Mouse (Mus musculus) neural tube, embryonic 15.5 days (tissue): ENCODE results near the gene Chrm1. TPM values are rescaled to one million over a fixed set of nuclear protein-coding genes. Genes with fewer than 3 reads are reported as not detected.
"Not testable (repeated sequence)": the region's sequence is repeated elsewhere in the genome, so short reads cannot be mapped to it uniquely, and the experiment has no call there.

Experiments used
- ATAC-seq: fragments of 200-750 bp; cut with Nextera tagmentation; 2 replicates; pipeline ENCODE4 v1.8.0; 2017; ENCODE audit warnings: mild to moderate bottlenecking, moderate TSS enrichment, moderate library complexity; ENCODE audit not compliant: low FRiP score
- H3K27ac ChIP-seq: fragments of 300-500 bp; sonication (generic); replicated peaks from 2 replicates; pipeline ENCODE4 v1.5.1; 2015; ENCODE audit warnings: mild to moderate bottlenecking, inconsistent platforms
- H3K27me3 ChIP-seq: fragments of 300-500 bp; sonication (generic); replicated peaks from 2 replicates; pipeline ENCODE4 v1.6.1; 2015; ENCODE audit warnings: inconsistent platforms
- H3K36me3 ChIP-seq: fragments of 300-500 bp; sonication (generic); 2 replicates; pipeline ENCODE4 v1.6.1; 2015; ENCODE audit warnings: inconsistent platforms
- H3K4me1 ChIP-seq: fragments of 300-500 bp; sonication (generic); 2 replicates; pipeline ENCODE4 v1.6.1; 2015; ENCODE audit warnings: inconsistent platforms
- H3K4me2 ChIP-seq: fragments of 300-500 bp; sonication (generic); 2 replicates; pipeline ENCODE4 v1.6.1; 2015; ENCODE audit warnings: inconsistent platforms, mild to moderate bottlenecking, moderate library complexity
- H3K4me3 ChIP-seq: fragments of 300-500 bp; sonication (generic); replicated peaks from 2 replicates; pipeline ENCODE4 v1.5.1; 2015; ENCODE audit warnings: mild to moderate bottlenecking, inconsistent platforms
- H3K9ac ChIP-seq: fragments of 300-500 bp; sonication (generic); replicated peaks from 2 replicates; pipeline ENCODE4 v1.6.1; 2015; ENCODE audit warnings: mild to moderate bottlenecking, inconsistent platforms
- H3K9me3 ChIP-seq: fragments of 300-500 bp; sonication (generic); replicated peaks from 2 replicates; pipeline ENCODE4 v1.6.1; 2016; ENCODE audit warnings: inconsistent platforms
- WGBS: fragments of 180-500 bp; shearing (Covaris S2); methylation state at CpG from one replicate; pipeline ENCODE4 v1.1.7; 2015; ENCODE audit warnings: mixed read lengths; 5-methylcytosine and 5-hydroxymethylcytosine counted together
- polyA plus RNA-seq: library from polyadenylated mRNA; unstranded; fragments of >200 nt; fragmentation: Nextera tagmentation; extraction: Ambion mirVana; gene quantifications from 2 replicates; pipeline ENCODE4 v1.2.1, GENCODE M21; 2015

Gene Chrm1
- polyA plus RNA-seq, 1 experiment from 2014 or later = 0.35 TPM

DNA sequence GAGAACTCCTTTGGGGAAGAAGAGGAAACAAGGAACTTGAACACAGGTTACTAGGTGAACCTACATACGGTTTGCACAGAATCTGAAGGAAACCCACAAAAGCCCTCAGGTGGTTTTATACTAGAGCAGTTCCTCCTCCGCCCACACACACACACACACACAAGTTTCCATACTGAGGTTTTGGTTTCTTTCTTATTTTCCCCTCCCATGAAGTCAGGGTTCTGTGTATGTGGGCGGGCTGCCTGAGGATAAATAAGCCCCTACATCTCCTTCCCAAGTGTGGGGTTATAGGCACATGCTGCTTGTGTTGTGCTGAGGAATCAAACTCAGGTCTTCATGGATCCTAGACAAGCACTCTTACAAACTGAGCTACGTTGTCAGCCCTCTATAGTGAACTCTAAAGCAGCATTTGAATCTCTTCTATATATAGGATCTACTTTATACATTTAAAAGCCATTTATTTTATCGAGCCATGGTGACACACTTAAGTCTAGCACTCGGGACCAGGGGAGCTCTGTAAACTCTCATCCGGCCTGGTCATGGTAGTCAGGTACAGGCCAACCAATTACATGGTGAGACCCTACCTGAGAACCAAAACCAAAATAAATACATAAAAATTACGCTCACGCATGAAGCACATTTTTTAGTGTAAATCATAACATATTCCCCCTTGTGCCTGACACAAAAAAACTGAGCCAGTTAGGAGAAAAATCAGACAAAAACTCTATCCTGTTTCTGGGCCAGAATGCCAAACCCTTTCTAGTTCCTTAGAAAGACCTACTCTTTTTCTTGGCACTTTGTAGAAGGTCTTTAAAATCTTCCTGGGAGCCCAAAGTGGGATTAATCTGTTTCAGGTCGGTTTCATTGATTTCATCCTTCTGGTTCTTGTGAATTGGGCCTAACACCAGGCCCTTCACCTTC lies 48.6 kb downstream of the Chrm1 start:
- Histone ChIP-seq H3K4me2 (peak overlapping the region; percentile 68), H3K9me3 (no peaks in the 10 kb centered on the region), H3K36me3 (peaks cover 46% of the 10 kb centered on the region), H3K4me1 (peaks cover 40% of the 10 kb centered on the region), H3K27me3 (no peaks in the 10 kb centered on the region), H3K9ac (peak overlapping the region; percentile 74), H3K4me3 (peak overlapping the region; percentile 72), H3K27ac (peak overlapping the region; percentile 90)
- ATAC-seq = no peak
- 70% methylated on average over 10 of the region's 10 CpGs for WGBS

DNA sequence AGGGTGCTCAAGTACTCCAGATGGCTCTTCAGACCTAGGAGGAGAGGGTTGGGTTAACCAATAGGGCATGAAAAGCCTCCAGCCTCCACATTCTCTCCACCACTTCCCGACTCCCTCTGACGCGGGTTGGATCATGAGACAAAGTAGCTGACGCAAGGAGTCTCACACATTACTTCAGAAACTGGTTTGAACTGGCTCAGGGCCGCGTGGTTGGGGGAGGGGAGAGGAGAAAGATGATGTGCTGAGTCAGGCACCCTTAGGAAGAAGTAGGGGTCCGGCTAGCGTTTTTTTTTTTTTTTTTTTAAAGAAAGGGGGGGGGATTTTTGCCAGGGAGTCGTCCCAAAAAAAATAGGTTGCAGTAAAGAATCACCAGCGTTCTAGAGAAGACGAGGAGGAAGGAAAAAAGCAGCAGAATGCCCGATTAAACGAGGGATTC lies 49.3 kb downstream of the Chrm1 start:
- no peaks in the 10 kb centered on the region for H3K27me3 ChIP-seq
- peaks cover 40% of the 10 kb centered on the region for H3K36me3 ChIP-seq

DNA sequence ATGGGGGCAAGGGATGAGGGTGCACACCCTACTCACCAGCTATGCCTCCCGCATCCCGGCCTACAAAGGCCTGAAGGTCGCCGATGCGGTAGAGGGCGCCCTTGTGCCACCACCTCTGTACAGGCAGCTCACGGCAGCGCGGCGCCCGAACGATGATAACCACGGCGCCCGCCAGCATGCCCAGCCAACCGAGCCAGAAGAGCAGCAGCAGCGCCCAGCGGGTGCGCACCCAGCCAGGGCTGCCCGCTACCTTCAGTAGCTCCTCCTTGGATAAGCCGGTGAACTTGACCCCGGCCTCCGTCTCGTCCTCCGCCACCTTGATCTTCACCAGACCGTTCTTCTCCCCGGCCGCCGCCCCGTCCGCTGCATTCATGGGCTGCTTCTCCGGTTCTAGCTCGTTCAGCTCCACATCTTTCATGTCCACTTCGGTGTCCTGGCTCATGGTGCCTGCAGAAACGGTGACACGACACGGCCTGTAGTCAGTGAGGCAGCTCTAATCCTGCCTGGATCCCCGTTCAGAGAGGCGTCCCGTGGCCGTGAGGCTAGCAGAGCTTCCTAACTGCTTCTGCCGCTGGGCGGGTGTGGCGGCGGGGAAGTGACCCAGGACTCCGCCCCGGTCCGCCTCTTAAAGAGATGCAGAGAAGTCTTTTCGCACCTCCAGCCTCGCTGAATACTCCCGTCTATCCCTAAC lies 49.9 kb downstream of the Chrm1 start:
- Histone ChIP-seq H3K27me3 (no peaks in the 10 kb centered on the region), H3K36me3 (peaks cover 34% of the 10 kb centered on the region), H3K9me3 (no peaks in the 10 kb centered on the region), H3K4me1 (peaks cover 40% of the 10 kb centered on the region), H3K4me3 (peak overlapping the region; percentile 72), H3K4me2 (peak overlapping the region; percentile 68), H3K27ac (peak overlapping the region; percentile 90), H3K9ac (peak overlapping the region; percentile 74)
- WGBS = under 1% methylated on average over 49 of the region's 51 CpGs
- ATAC-seq = peak; percentile 89

More for the DNA sequence above, 49.3 kb downstream of the Chrm1 start:
- peak overlapping the region; percentile 72 for H3K4me3 ChIP-seq
- H3K27ac ChIP-seq = peak overlapping the region; percentile 90
- H3K9ac ChIP-seq = peak overlapping the region; percentile 74
- under 1% methylated on average over 13 of the region's 13 CpGs for WGBS
- H3K9me3 ChIP-seq = no peaks in the 10 kb centered on the region
- H3K4me2 ChIP-seq = peak overlapping the region; percentile 68
- H3K4me1 ChIP-seq = peaks cover 40% of the 10 kb centered on the region
- ATAC-seq = peak; percentile 63

DNA sequence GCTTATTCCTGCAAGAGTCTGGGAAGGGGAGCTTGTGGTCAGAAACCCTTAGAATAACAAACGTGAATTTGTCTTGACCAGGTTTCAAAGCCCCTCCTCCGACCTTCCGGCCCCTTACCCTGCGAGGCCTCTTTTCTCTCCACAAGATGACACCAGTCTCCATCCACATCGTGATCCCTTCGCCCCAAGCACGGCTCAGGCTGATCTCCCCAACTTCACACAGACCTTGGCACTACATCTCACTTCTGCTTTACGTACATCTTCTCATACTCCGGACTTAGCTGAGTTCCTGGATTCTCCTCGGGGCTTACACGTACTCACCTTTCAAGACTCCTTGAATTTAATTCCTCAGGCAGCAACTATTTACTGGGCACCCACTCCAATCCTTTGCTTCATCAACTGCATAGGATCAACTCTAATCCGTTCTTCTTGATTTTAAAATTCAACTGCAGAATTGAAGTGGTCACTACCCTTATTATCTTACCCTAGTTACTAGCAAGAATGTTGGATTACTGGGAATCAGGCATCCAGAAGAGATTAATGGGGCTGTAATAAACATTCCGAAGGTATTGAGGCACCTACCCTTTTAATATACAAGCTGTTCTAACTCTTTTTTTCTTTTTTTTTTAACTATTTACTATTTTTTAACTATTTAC lies 50.5 kb downstream of the Chrm1 start:
- ATAC-seq = peak; percentile 8; the same call in 1 of the 2 replicates

DNA sequence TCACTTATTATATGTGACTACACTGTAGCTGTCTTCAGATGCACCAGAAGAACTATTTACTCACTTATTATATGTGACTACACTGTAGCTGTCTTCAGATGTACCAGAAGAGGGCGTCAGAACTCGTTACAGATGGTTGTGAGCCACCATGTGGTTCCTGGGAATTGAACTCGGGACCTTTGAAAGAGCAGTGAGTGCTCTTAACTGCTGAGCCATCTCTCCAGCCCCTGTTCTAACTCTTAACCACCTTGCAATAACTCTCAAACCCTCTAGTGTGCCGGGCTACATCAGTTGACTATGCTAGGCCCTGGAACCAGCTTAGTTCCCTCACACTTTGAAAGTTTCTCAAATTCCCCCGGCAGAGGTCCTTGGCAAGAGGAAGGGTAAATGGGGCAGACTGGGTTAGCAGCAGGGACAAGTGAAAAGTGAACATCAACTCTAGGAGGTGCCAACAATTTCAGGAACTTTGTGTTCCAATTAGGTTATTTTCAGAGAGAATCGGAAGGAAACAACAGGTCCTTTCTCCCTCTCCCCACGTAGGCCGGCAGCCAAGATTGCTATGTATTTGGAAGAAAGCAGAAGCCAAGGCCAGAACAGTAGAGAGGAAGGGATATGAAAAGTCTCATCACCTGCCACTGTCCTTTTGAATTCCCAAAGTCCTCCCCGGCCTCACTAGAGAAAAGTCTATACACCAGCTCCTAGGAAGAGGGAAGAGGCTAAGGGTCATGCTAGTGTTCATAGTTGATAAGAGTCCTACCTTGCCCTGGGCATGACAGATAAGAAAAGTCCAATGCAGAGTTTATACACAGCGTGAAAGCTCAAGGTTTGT lies 51.3 kb downstream of the Chrm1 start:
- Histone ChIP-seq H3K36me3 (peaks cover 20% of the 10 kb centered on the region), H3K4me2 (no peak overlapping the region), H3K4me1 (peaks cover 42% of the 10 kb centered on the region), H3K27ac (no peak overlapping the region), H3K4me3 (no peak overlapping the region), H3K9me3 (no peaks in the 10 kb centered on the region), H3K9ac (no peak overlapping the region), H3K27me3 (no peaks in the 10 kb centered on the region)
- WGBS = 73% methylated on average over 10 of the region's 10 CpGs
- no peak for ATAC-seq

More for the DNA sequence above, 50.5 kb downstream of the Chrm1 start:
- Histone ChIP-seq H3K9ac (peak overlapping the region; percentile 74), H3K27ac (peak overlapping the region; percentile 90), H3K4me3 (peak overlapping the region; percentile 72), H3K27me3 (no peaks in the 10 kb centered on the region), H3K36me3 (peaks cover 28% of the 10 kb centered on the region), H3K9me3 (no peaks in the 10 kb centered on the region), H3K4me1 (peaks cover 42% of the 10 kb centered on the region), H3K4me2 (peak overlapping the region; percentile 68)
- WGBS = 5% methylated on average over 13 of the region's 13 CpGs

GRCm38 (mm10) chr19:8715868-8716766 lies 52.5 kb downstream of the Chrm1 start:
- H3K9ac ChIP-seq = no peak overlapping the region
- no peak overlapping the region for H3K4me2 ChIP-seq
- peaks cover 9% of the 10 kb centered on the region for H3K36me3 ChIP-seq
- peaks cover 38% of the 10 kb centered on the region for H3K4me1 ChIP-seq
- H3K4me3 ChIP-seq = no peak overlapping the region
- no peak for ATAC-seq
- no peaks in the 10 kb centered on the region for H3K9me3 ChIP-seq
- no peak overlapping the region for H3K27ac ChIP-seq
- H3K27me3 ChIP-seq = no peaks in the 10 kb centered on the region
- WGBS = 64% methylated on average over 10 of the region's 10 CpGs

DNA sequence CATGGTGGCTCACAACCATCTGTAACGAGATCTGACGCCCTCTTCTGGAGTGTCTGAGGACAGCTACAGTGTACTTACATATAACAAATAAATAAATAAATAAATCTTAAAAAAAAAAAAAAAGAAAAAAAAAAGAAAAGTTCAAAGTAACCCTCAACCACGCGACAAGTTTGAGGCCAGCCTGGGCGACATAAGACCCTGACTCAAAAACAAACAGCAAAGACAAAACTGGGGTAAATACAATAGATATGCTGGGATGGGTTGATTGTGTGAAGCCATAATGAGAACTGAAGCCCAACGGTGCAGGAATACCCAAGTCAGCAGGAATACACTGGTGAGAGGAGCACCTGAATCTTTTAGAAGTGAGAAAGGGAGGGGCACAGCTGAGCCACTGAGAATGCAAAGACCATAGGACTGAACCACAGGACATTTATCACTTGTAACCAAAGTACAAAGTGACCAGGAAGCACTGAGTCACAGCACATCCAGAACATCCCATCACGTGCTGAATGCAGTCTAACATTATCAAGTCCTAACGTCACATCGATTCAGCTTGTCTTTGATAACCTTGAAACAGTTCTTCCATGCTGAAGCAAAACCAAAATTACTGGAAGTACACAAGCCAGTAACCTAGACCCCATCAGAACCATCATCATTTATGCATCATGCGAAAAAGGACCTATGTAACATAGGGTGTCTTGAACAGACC lies 53.3 kb downstream of the Chrm1 start:
- no peak for ATAC-seq
- H3K9me3 ChIP-seq = no peaks in the 10 kb centered on the region
- H3K4me1 ChIP-seq = peaks cover 40% of the 10 kb centered on the region
- H3K9ac ChIP-seq = no peak overlapping the region
- 69% methylated on average over 9 of the region's 10 CpGs for WGBS
- H3K27ac ChIP-seq = no peak overlapping the region
- H3K27me3 ChIP-seq = no peaks in the 10 kb centered on the region
- peaks cover 4% of the 10 kb centered on the region for H3K36me3 ChIP-seq
- no peak overlapping the region for H3K4me2 ChIP-seq
- H3K4me3 ChIP-seq = no peak overlapping the region

DNA sequence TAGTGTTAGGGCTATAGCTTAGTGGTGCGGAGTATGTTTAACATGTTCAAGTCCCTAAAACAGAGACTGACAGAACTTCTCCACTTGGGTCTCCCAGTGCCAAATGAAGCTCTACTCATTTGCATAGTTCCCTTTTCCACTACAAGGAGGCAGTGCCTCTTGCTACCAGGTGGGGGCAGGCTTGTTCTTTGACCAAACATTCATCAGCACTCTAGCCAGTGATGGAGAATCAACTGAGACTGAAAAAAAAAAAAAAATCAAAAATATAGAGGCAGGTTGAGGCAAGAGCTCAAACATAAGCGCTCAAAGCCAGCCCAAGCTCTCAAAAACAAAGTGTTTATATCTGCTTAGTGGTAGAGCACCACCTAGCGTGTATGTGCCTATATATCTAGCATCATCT lies 54.8 kb downstream of the Chrm1 start:
- H3K27me3 ChIP-seq = no peaks in the 10 kb centered on the region
- no peak overlapping the region for H3K27ac ChIP-seq
- no peaks in the 10 kb centered on the region for H3K36me3 ChIP-seq
- no peaks in the 10 kb centered on the region for H3K9me3 ChIP-seq
- no peak overlapping the region for H3K9ac ChIP-seq
- H3K4me2 ChIP-seq = no peak overlapping the region
- no peak overlapping the region for H3K4me3 ChIP-seq
- WGBS = 73% methylated on average over 3 of the region's 3 CpGs
- H3K4me1 ChIP-seq = peaks cover 34% of the 10 kb centered on the region
- no peak for ATAC-seq

DNA sequence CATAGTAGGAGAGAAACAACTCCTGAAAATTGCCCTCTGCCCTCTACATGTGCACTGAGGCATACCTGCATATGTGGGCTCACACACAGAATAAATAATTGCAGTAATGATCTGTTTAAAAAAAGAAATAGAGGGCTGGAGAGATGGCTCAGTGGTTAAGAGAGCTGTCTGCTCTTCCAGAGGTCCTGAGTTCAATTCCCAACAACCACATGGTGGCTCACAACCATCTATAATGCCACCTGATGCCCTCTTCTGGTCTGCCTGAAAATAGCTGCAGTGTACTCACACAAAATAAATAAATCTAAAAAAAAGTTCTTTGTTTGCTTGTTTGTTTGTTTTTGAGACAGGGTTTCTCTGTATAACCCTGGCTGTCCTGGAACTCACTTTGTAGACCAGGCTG lies 55.4 kb downstream of the Chrm1 start:
- not testable (repeated sequence) for H3K4me2 ChIP-seq, H3K9ac ChIP-seq, H3K9me3 ChIP-seq, ATAC-seq, H3K27me3 ChIP-seq, H3K4me3 ChIP-seq, H3K27ac ChIP-seq, H3K36me3 ChIP-seq
- H3K4me1 ChIP-seq = peaks cover 30% of the 10 kb centered on the region

DNA sequence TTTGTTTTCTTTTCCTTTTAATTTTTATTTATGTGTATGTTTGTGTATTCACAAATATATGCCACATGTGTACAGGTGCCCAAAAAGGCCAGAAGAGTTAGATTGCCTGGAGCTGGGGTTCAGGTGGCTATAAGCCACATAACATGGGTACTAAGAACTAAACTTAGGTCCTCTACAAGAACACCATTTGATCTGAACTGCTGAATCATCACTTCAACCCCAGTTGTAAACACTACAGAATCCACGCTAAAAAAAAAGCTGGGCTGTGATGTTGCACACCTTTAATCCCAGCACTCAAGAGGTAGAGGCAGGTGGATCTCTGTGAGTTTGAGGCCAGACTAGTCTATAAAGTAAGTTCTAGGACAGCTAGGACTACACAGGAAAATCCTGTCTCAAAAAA lies 57.8 kb downstream of the Chrm1 start:
- Histone ChIP-seq H3K4me3 (peak overlapping the region; percentile 70), H3K9me3 (no peaks in the 10 kb centered on the region), H3K4me2 (peak overlapping the region; percentile 67), H3K4me1 (peaks cover 39% of the 10 kb centered on the region), H3K27ac (no peak overlapping the region), H3K36me3 (peaks cover 19% of the 10 kb centered on the region), H3K27me3 (no peaks in the 10 kb centered on the region), H3K9ac (no peak overlapping the region)
- WGBS = 89% methylated on average over 1 of the region's 1 CpGs
- no peak for ATAC-seq
